ENCODE assay signal across 11 mouse cellular contexts in the genomic region with DNA sequence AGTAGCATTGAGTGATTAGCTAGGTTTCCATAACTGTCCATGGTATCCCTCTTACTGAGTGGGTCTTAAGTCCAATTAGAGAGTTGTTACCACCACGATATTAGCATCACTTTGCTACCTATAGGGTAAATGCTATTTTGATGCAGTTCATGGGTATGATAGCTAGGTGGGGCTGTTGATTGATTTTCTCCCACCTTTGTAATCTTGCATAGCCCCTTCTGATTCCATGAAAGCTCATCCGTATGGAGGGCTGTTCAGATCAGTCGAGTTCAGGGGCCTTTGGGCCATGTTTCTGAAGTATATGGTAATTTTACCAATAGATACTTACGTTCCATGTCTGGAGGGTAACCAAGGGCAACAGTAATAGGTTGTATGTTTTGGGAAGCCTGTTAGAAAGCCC.
DNase-seq lines count a peak whose midpoint lies in the region; ATAC-seq and TF ChIP-seq lines count a peak whose summit lies in the region.
"Had no signal": no experiment of that assay in that cellular context is flagged by ENCODE, and none has a peak within 500 bp of the region (broad histone marks: within the 10 kb centered on the region; RNA-seq: fewer than 3 reads in every experiment).

No protein-coding gene starts in this region.

- 32% methylated on average over 4 of the region's 4 CpGs for WGBS in kidney, embryonic 16.5 days
- 22% methylated on average over 4 of the region's 4 CpGs for WGBS in forebrain, embryonic 13.5 days
- WGBS in heart, embryonic 11.5 days (ENCODE audit: insufficient replicate concordance) = 33% methylated on average over 4 of the region's 4 CpGs

- DNase-seq in kidney, postnatal 14 days = peak; percentile 6
- no peak for DNase-seq in CH12.LX (ENCODE audit: extremely low read depth)
- DNase-seq in NIH3T3 (ENCODE audit: low read depth) = peak; percentile 1
- DNase-seq in thymus, postnatal 0 days (ENCODE audit: low spot score) = no peak
- DNase-seq in testis, postnatal 14 days (ENCODE audit: low spot score) = no peak

- no peak overlapping the region for H3K4me3 ChIP-seq in kidney, embryonic 16.5 days (ENCODE audit: low read length)
- H3K4me3 ChIP-seq in CH12.LX (replicated peaks in 1 of 3; ENCODE audit: low read depth in 2 of 3, low read length in 2 of 3, poor library complexity in 1 of 3) = no peak overlapping the region
- no peak overlapping the region for H3K4me3 ChIP-seq in forebrain, embryonic 13.5 days
- no peak overlapping the region for H3K4me3 ChIP-seq in heart, embryonic 11.5 days (ENCODE audit: low read depth, low read length)
- H3K4me3 ChIP-seq: erythroblast, embryonic 14.5 days; limb, embryonic 13.5 days; stomach, embryonic 15.5 days had no signal

- dilution Hi-C loops in CH12.LX (cut with MboI; ENCODE audit: extremely low pct_ligation_motif_present, extremely low pct_unique_long_range_greater_than_20kb, low sequenced_read_pairs) = no loop called here

- no peak for TF ChIP-seq CTCF in CH12.LX (conservative IDR thresholded peaks at IDR 0.05 in 1 of 2, IDR thresholded peaks at IDR 0.05 in 1 of 2; ENCODE audit: low read depth in 2 of 2, low read length in 2 of 2)

- in situ Hi-C loops in CH12.LX (cut with MboI; ENCODE audit: low pct_ligation_motif_present, low pct_unique_long_range_greater_than_20kb, low sequenced_read_pairs) = no loop called here

- H3K4me2 ChIP-seq in kidney, embryonic 16.5 days (replicated peaks; ENCODE audit: low read depth, low read length) = no peak overlapping the region
- no peak overlapping the region for H3K4me2 ChIP-seq in CH12.LX (ENCODE audit: insufficient read depth, low read depth, poor library complexity, severe bottlenecking)
- no peak overlapping the region for H3K4me2 ChIP-seq in forebrain, embryonic 13.5 days
- no peak overlapping the region for H3K4me2 ChIP-seq in heart, embryonic 11.5 days
- H3K4me2 ChIP-seq: limb, embryonic 13.5 days; stomach, embryonic 15.5 days had no signal

- TF ChIP-seq EP300 in CH12.LX (IDR thresholded peaks at IDR 0.05; ENCODE audit: low read length) = no peak

- no peak for ATAC-seq in kidney, embryonic 16.5 days (ENCODE audit: low FRiP score, low TSS enrichment)
- peak; percentile 73 for ATAC-seq in forebrain, embryonic 13.5 days
- ATAC-seq in heart, embryonic 11.5 days (replicated peaks; ENCODE audit: insufficient number of reproducible peaks, low FRiP score, low TSS enrichment) = no peak

- peak; percentile 23 for TF ChIP-seq RAD21 in CH12.LX (IDR thresholded peaks at IDR 0.05; ENCODE audit: low read depth, low read length)

- H3K9ac ChIP-seq in kidney, embryonic 16.5 days (replicated peaks; ENCODE audit: low read length) = no peak overlapping the region
- H3K9ac ChIP-seq in CH12.LX (ENCODE audit: insufficient read depth, low read depth) = no peak overlapping the region
- H3K9ac ChIP-seq in forebrain, embryonic 13.5 days = no peak overlapping the region
- no peak overlapping the region for H3K9ac ChIP-seq in heart, embryonic 11.5 days (ENCODE audit: low read depth, low read length)
- H3K9ac ChIP-seq: limb, embryonic 13.5 days; stomach, embryonic 15.5 days had no signal

- H3K4me1 ChIP-seq in kidney, embryonic 16.5 days (ENCODE audit: insufficient read depth, low read length) = no peaks in the 10 kb centered on the region
- no peaks in the 10 kb centered on the region for H3K4me1 ChIP-seq in CH12.LX (ENCODE audit: control insufficient read depth in 1 of 2, insufficient read depth in 2 of 2)
- H3K4me1 ChIP-seq in forebrain, embryonic 13.5 days = no peaks in the 10 kb centered on the region
- H3K4me1 ChIP-seq in heart, embryonic 11.5 days (ENCODE audit: control insufficient read depth, insufficient read depth, low read length) = no peaks in the 10 kb centered on the region
- H3K4me1 ChIP-seq: limb, embryonic 13.5 days; stomach, embryonic 15.5 days had no signal

- H3K27ac ChIP-seq in kidney, embryonic 16.5 days (ENCODE audit: low read length) = no peak overlapping the region
- no peak overlapping the region for H3K27ac ChIP-seq in CH12.LX (ENCODE audit: insufficient read depth, low read depth)
- no peak overlapping the region for H3K27ac ChIP-seq in forebrain, embryonic 13.5 days
- H3K27ac ChIP-seq in heart, embryonic 11.5 days (ENCODE audit: low read depth, low read length) = no peak overlapping the region
- H3K27ac ChIP-seq: limb, embryonic 13.5 days; stomach, embryonic 15.5 days had no signal

- H3K79me2 ChIP-seq in CH12.LX (replicated peaks; ENCODE audit: control insufficient read depth, extremely low read depth, insufficient read depth, poor library complexity, severe bottlenecking) = no peaks in the 10 kb centered on the region

- H3K36me3 ChIP-seq in kidney, embryonic 16.5 days (ENCODE audit: insufficient read depth, low read length) = no peaks in the 10 kb centered on the region
- no peaks in the 10 kb centered on the region for H3K36me3 ChIP-seq in CH12.LX (replicated peaks in 1 of 2; ENCODE audit: control insufficient read depth in 1 of 2, insufficient read depth in 1 of 2, low read length in 1 of 2)
- no peaks in the 10 kb centered on the region for H3K36me3 ChIP-seq in forebrain, embryonic 13.5 days (ENCODE audit: poor library complexity, severe bottlenecking)
- H3K36me3 ChIP-seq in heart, embryonic 11.5 days (ENCODE audit: control insufficient read depth, insufficient read depth, low read length) = no peaks in the 10 kb centered on the region
- H3K36me3 ChIP-seq: limb, embryonic 13.5 days; stomach, embryonic 15.5 days had no signal

- H3K27me3 ChIP-seq in kidney, embryonic 16.5 days (ENCODE audit: insufficient read depth, low read length) = no peaks in the 10 kb centered on the region
- H3K27me3 ChIP-seq in CH12.LX (replicated peaks) = peaks cover 25% of the 10 kb centered on the region
- H3K27me3 ChIP-seq in forebrain, embryonic 13.5 days = no peaks in the 10 kb centered on the region
- H3K27me3 ChIP-seq in heart, embryonic 11.5 days (ENCODE audit: control insufficient read depth, insufficient read depth, low read length) = no peaks in the 10 kb centered on the region
- H3K27me3 ChIP-seq: limb, embryonic 13.5 days; stomach, embryonic 15.5 days had no signal

- no peaks in the 10 kb centered on the region for H3K9me3 ChIP-seq in kidney, embryonic 16.5 days (ENCODE audit: low read length)
- H3K9me3 ChIP-seq in CH12.LX (replicated peaks; ENCODE audit: low read length) = peaks cover 25% of the 10 kb centered on the region
- no peaks in the 10 kb centered on the region for H3K9me3 ChIP-seq in forebrain, embryonic 13.5 days (replicated peaks)
- no peaks in the 10 kb centered on the region for H3K9me3 ChIP-seq in heart, embryonic 11.5 days (replicated peaks; ENCODE audit: control insufficient read depth, low read length)
- H3K9me3 ChIP-seq: limb, embryonic 13.5 days; stomach, embryonic 15.5 days had no signal

- no peak for TF ChIP-seq POLR2A in CH12.LX (IDR thresholded peaks at IDR 0.05; ENCODE audit: low read depth, low read length)

TF ChIP-seq in CH12.LX, 34 proteins besides CTCF, POLR2A, EP300 and RAD21:
- TF ChIP-seq MAX (IDR thresholded peaks at IDR 0.05; ENCODE audit: low read length) (no peak), USF1 (IDR thresholded peaks at IDR 0.05; ENCODE audit: low read depth, low read length) (no peak), ELF1 (IDR thresholded peaks at IDR 0.05; ENCODE audit: low read depth, low read length) (no peak), MXI1 (IDR thresholded peaks at IDR 0.05; ENCODE audit: low read depth, low read length) (no peak), BHLHE40 (IDR thresholded peaks at IDR 0.05; ENCODE audit: low read depth, low read length) (no peak), RCOR1 (conservative IDR thresholded peaks at IDR 0.05; ENCODE audit: low read depth, low read length) (no peak), MAZ (IDR thresholded peaks at IDR 0.05; ENCODE audit: low read depth, low read length) (no peak), IRF4 (IDR thresholded peaks at IDR 0.05; ENCODE audit: low read depth, low read length) (no peak), USF2 (conservative IDR thresholded peaks at IDR 0.05; ENCODE audit: low read depth, low read length) (no peak)

Comparison
In these comparisons a context has a peak if more than half of its experiments do, and no peak if none do; other contexts are left out.
1. DNase-seq: peak in kidney, postnatal 14 days (single experiment) and NIH3T3 (single experiment); none in CH12.LX (single experiment), thymus, postnatal 0 days (single experiment) and testis, postnatal 14 days (single experiment).